Mouse (Mus musculus): ENCODE results near the gene Rasal1.

Gene Rasal1

GRCm38 (mm10) chr5:120718600-120719378 is 70.2 kb downstream of the Rasal1 start:
- no peak for DNase-seq (ENCODE audit: low spot score in 2 of 2)

GRCm38 (mm10) chr5:120721005-120721404 is 72.4 kb downstream of the Rasal1 start:
- DNase-seq (ENCODE audit: low spot score in 2 of 2) = no peak

GRCm38 (mm10) chr5:120725811-120726455 is 77.3 kb downstream of the Rasal1 start:
- no peak for DNase-seq (ENCODE audit: low spot score in 2 of 2)
